In genomic region chr17:71657521-71657920, GRCm38 (mm10) we compare ENCODE assay signal across 11 mouse cellular contexts. TPM values are rescaled to one million over a fixed set of nuclear protein-coding genes. Genes with fewer than 3 reads are reported as not detected.
"Had no signal": no experiment of that assay in that cellular context is flagged by ENCODE, and none has a peak within 500 bp of the region (broad histone marks: within the 10 kb centered on the region; RNA-seq: fewer than 3 reads in every experiment).

No protein-coding gene starts in this region.

- H3K27ac ChIP-seq: kidney, embryonic 15.5 days; limb, embryonic 12.5 days; liver, embryonic 13.5 days; midbrain, embryonic 12.5 days had no signal

- DNase-seq: kidney, postnatal 14 days; liver; liver, embryonic 13.5 days; liver, postnatal 0 days; right cerebral cortex, postnatal 14 days; thymus, adult 18-20 months; thymus, postnatal 14 days had no signal

- H3K27me3 ChIP-seq: kidney, embryonic 15.5 days; limb, embryonic 12.5 days; liver, embryonic 13.5 days; midbrain, embryonic 12.5 days had no signal

- ATAC-seq: liver, postnatal 0 days; midbrain, embryonic 16.5 days had no signal

- H3K4me3 ChIP-seq: kidney, embryonic 15.5 days; limb, embryonic 12.5 days; liver, embryonic 13.5 days; midbrain, embryonic 12.5 days had no signal

- H3K4me1 ChIP-seq: midbrain, embryonic 12.5 days had no signal

RNA-seq across cellular contexts. Expression of gene Togaram2, which starts 15.5 kb away (rescaled TPM):
- polyA plus RNA-seq: limb, embryonic 12.5 days; liver, embryonic 13.5 days; liver, postnatal 0 days had no signal
